Mouse (Mus musculus): ENCODE data around the gene Slc2a13. TPM values are rescaled to one million over a fixed set of nuclear protein-coding genes. Genes with fewer than 3 reads are reported as not detected.
A peak's percentile ranks its signal among the peaks of the same experiment; 100 is the strongest.

The Slc2a13 gene
- polyA plus RNA-seq, 2 experiments: 0.05 to 0.08 TPM

DNA sequence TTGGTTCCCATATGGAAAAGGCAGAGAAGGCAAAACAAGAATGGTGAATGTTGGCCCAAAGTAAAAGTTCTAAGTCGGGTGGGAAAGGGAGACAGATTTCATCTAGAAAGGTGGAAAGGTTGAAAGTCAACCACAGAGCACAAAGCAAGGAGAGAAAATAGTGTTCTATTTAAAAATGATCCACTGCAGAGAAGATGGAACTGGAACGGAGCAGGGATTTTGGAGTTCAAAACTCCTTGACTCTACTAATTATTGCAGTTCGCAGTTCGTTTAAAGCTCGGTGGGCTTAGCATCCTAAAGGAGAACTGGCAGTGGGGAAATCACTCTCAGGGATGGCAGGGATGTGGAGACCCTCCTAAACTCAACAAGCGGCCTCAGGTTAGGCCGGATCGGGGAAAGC lies 1.1 kb downstream of the Slc2a13 start:
- WGBS (ENCODE audit: insufficient replicate concordance): 5% methylated on average over 8 of the region's 8 CpGs
- DNase-seq (ENCODE audit: low read depth in 3 of 3, low spot score in 3 of 3) (no peak), ATAC-seq (ENCODE audit: insufficient read depth) (no peak)
- no peaks in the 10 kb centered on the region for H3K36me3 ChIP-seq (replicated peaks; ENCODE audit: control insufficient read depth, insufficient read depth, low read depth)
- no peaks in the 10 kb centered on the region for H3K4me1 ChIP-seq (replicated peaks; ENCODE audit: control insufficient read depth in 2 of 2, insufficient read depth in 2 of 2, low read length in 1 of 2)
- no peaks in the 10 kb centered on the region for H3K9me3 ChIP-seq (ENCODE audit: control insufficient read depth, low read length)
- peak overlapping the region; percentile 67; the same call in 1 of the 2 replicates for H3K4me2 ChIP-seq (ENCODE audit: low read depth)
- no peak overlapping the region for H3K27ac ChIP-seq
- peak overlapping the region; percentile 43; a peak in 3 of 4 replicates for H3K4me3 ChIP-seq (ENCODE audit: insufficient read depth in 1 of 2, low read depth in 2 of 2, low read length in 2 of 2)
- TF ChIP-seq EP300 (IDR thresholded peaks at IDR 0.05; ENCODE audit: low read depth) (no peak), CTCF (IDR thresholded peaks at IDR 0.05; ENCODE audit: low read depth) (no peak)
- peaks cover 30% of the 10 kb centered on the region for H3K27me3 ChIP-seq (ENCODE audit: control insufficient read depth, insufficient read depth, low read length)
- H3K9ac ChIP-seq (replicated peaks): no peak overlapping the region

DNA sequence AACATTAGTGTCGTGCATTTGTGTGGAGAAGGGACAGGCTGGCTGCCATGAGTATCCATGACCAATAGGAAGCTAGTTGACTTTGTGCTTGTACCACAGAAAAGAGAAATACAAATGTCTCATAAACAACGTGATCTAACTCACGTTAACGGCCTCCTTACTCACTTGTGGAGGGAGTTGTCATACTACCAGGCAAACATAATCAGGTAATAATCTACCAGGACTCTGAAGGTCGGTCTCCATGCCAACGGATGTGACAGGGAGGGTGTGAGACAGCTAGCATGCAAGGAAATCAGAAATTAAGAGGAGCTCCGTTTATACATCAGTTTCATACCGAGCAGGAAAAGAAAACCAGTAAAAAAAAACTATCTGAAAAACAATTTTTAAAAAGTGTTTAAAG lies 6.3 kb downstream of the Slc2a13 start:
- ATAC-seq (ENCODE audit: insufficient read depth) (no peak), DNase-seq (ENCODE audit: low read depth in 3 of 3, low spot score in 3 of 3) (no peak)
- no peaks in the 10 kb centered on the region for H3K4me1 ChIP-seq (replicated peaks; ENCODE audit: control insufficient read depth in 2 of 2, insufficient read depth in 2 of 2, low read length in 1 of 2)
- H3K4me3 ChIP-seq (ENCODE audit: insufficient read depth in 1 of 2, low read depth in 2 of 2, low read length in 2 of 2): no peak overlapping the region
- no peaks in the 10 kb centered on the region for H3K9me3 ChIP-seq (ENCODE audit: control insufficient read depth, low read length)
- H3K36me3 ChIP-seq (replicated peaks; ENCODE audit: control insufficient read depth, insufficient read depth, low read depth): no peaks in the 10 kb centered on the region
- TF ChIP-seq CTCF (IDR thresholded peaks at IDR 0.05; ENCODE audit: low read depth) (no peak), EP300 (IDR thresholded peaks at IDR 0.05; ENCODE audit: low read depth) (no peak)
- no peak overlapping the region for H3K4me2 ChIP-seq (ENCODE audit: low read depth)
- no peak overlapping the region for H3K9ac ChIP-seq (replicated peaks)
- peaks cover 11% of the 10 kb centered on the region for H3K27me3 ChIP-seq (ENCODE audit: control insufficient read depth, insufficient read depth, low read length)
- no peak overlapping the region for H3K27ac ChIP-seq
- WGBS (ENCODE audit: insufficient replicate concordance): 59% methylated on average over 8 of the region's 8 CpGs

DNA sequence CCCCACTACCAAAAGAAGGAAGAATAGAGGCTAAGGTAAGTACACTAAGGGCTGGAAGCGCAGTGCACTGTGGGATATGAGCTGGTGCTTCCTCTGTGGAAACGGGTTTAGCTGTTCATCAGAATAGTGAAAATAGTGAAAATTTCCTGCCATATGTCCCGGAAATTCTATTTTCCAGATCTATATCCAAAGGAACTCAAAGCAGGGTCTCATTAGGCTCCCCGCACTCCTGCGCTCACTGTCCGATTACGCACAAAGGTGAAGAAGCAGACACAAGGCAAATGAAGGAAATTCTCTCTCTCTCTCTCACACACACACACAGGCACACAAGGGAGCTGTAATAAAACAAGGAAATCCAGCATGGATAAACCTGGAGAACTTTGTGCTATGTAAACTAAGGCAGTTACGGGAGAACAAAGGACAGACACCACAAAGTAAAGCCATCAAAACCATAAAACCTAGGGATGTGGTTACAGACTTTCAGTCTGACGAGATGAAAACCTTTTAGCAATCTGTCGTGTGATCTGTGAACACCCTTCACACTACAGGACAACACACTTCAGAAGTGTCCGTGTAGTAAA lies 7.9 kb downstream of the Slc2a13 start:
- no peak for ATAC-seq (ENCODE audit: insufficient read depth)
- 66% methylated on average over 11 of the region's 11 CpGs for WGBS (ENCODE audit: insufficient replicate concordance)
- no peak overlapping the region for H3K4me2 ChIP-seq (ENCODE audit: low read depth)

DNA sequence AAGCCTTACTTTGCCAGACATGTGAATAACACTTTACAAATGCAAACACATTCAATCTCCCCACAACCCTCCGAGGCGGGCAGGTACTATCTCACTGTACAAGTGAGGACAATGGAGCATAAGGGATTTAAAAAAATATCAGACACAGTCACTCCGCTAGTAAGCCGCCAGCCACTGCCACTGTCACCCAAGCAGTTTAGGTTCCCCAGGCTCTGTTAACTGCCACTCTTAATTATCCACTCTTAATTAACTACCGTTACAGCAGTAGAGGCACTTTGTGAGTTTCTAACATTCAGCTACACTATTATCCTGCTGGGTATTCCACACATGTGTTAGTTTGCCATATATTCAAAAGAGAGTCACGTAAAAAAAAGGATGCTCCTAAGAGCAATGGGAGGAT lies 11.3 kb downstream of the Slc2a13 start:
- no peak overlapping the region for H3K27ac ChIP-seq
- ATAC-seq (ENCODE audit: insufficient read depth): no peak
- no peak for DNase-seq (ENCODE audit: low read depth in 3 of 3, low spot score in 3 of 3)
- no peak overlapping the region for H3K9ac ChIP-seq (replicated peaks)
- 68% methylated on average over 6 of the region's 6 CpGs for WGBS (ENCODE audit: insufficient replicate concordance)
- H3K4me3 ChIP-seq (ENCODE audit: insufficient read depth in 1 of 2, low read depth in 2 of 2, low read length in 2 of 2): no peak overlapping the region
- no peak overlapping the region for H3K4me2 ChIP-seq (ENCODE audit: low read depth)
- no peaks in the 10 kb centered on the region for H3K36me3 ChIP-seq (replicated peaks; ENCODE audit: control insufficient read depth, insufficient read depth, low read depth)
- TF ChIP-seq CTCF (IDR thresholded peaks at IDR 0.05; ENCODE audit: low read depth): no peak
- no peak for TF ChIP-seq EP300 (IDR thresholded peaks at IDR 0.05; ENCODE audit: low read depth)
- H3K27me3 ChIP-seq (ENCODE audit: control insufficient read depth, insufficient read depth, low read length): no peaks in the 10 kb centered on the region
- H3K4me1 ChIP-seq (replicated peaks; ENCODE audit: control insufficient read depth in 2 of 2, insufficient read depth in 2 of 2, low read length in 1 of 2): no peaks in the 10 kb centered on the region
- no peaks in the 10 kb centered on the region for H3K9me3 ChIP-seq (ENCODE audit: control insufficient read depth, low read length)

More for the DNA sequence above, 7.9 kb downstream of the Slc2a13 start:
- H3K36me3 ChIP-seq (replicated peaks; ENCODE audit: control insufficient read depth, insufficient read depth, low read depth): no peaks in the 10 kb centered on the region
- no peaks in the 10 kb centered on the region for H3K9me3 ChIP-seq (ENCODE audit: control insufficient read depth, low read length)
- DNase-seq (ENCODE audit: low read depth in 3 of 3, low spot score in 3 of 3): no peak
- no peaks in the 10 kb centered on the region for H3K4me1 ChIP-seq (replicated peaks; ENCODE audit: control insufficient read depth in 2 of 2, insufficient read depth in 2 of 2, low read length in 1 of 2)
- H3K27ac ChIP-seq: no peak overlapping the region
- H3K4me3 ChIP-seq (ENCODE audit: insufficient read depth in 1 of 2, low read depth in 2 of 2, low read length in 2 of 2): no peak overlapping the region
- H3K9ac ChIP-seq (replicated peaks): no peak overlapping the region
- TF ChIP-seq EP300 (IDR thresholded peaks at IDR 0.05; ENCODE audit: low read depth) (no peak), CTCF (IDR thresholded peaks at IDR 0.05; ENCODE audit: low read depth) (no peak)
- no peaks in the 10 kb centered on the region for H3K27me3 ChIP-seq (ENCODE audit: control insufficient read depth, insufficient read depth, low read length)

DNA sequence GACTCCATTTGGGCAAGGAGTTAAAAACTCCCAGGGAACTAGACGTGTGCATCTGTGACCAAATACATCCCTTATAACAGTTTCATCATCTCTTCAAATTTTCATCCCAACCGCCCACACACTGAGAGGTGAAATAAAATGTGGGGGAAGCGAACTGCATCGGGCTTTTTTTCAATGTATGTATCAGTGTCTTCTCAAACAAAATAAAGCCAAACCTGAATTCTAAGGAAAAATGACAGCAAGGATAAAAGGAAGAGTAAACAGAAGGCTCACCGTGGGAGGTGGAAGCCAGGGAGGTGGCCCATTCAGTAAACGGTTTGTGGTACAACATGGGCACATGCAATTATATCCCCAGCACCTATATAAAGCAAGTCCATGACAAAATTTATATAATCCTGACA lies 17.7 kb downstream of the Slc2a13 start:
- H3K4me2 ChIP-seq (ENCODE audit: low read depth): no peak overlapping the region
- ATAC-seq (ENCODE audit: insufficient read depth) (no peak), DNase-seq (ENCODE audit: low read depth in 3 of 3, low spot score in 3 of 3) (no peak)
- no peaks in the 10 kb centered on the region for H3K9me3 ChIP-seq (ENCODE audit: control insufficient read depth, low read length)
- 64% methylated on average over 6 of the region's 6 CpGs for WGBS (ENCODE audit: insufficient replicate concordance)
- TF ChIP-seq CTCF (IDR thresholded peaks at IDR 0.05; ENCODE audit: low read depth): no peak
- TF ChIP-seq EP300 (IDR thresholded peaks at IDR 0.05; ENCODE audit: low read depth): no peak
- no peak overlapping the region for H3K4me3 ChIP-seq (ENCODE audit: insufficient read depth in 1 of 2, low read depth in 2 of 2, low read length in 2 of 2)
- H3K9ac ChIP-seq (replicated peaks): no peak overlapping the region
- H3K27me3 ChIP-seq (ENCODE audit: control insufficient read depth, insufficient read depth, low read length): no peaks in the 10 kb centered on the region
- H3K27ac ChIP-seq: no peak overlapping the region
- H3K4me1 ChIP-seq (replicated peaks; ENCODE audit: control insufficient read depth in 2 of 2, insufficient read depth in 2 of 2, low read length in 1 of 2): no peaks in the 10 kb centered on the region
- H3K36me3 ChIP-seq (replicated peaks; ENCODE audit: control insufficient read depth, insufficient read depth, low read depth): no peaks in the 10 kb centered on the region
